Mouse (Mus musculus): Measurements from ENCODE around the gene Chchd6. TPM values are rescaled to one million over a fixed set of nuclear protein-coding genes. Genes with fewer than 3 reads are reported as not detected.
A peak's percentile ranks its signal among the peaks of the same experiment; 100 is the strongest.

The Chchd6 gene
- polyA plus RNA-seq, 1 experiment from 2014 or later, result 164 TPM

- Histone ChIP-seq H3K9me3 (ENCODE audit: control insufficient read depth, low read length) (no peaks in the 10 kb centered on the region), H3K9ac (replicated peaks; ENCODE audit: low read length) (no peak overlapping the region), H3K36me3 (ENCODE audit: control insufficient read depth, insufficient read depth, low read length) (no peaks in the 10 kb centered on the region), H3K27ac (replicated peaks; ENCODE audit: low read depth, low read length) (no peak overlapping the region), H3K4me1 (ENCODE audit: control insufficient read depth, insufficient read depth, low read length) (peaks cover 7% of the 10 kb centered on the region; the same call in 1 of the 2 replicates), H3K4me3 (replicated peaks; ENCODE audit: low read depth, low read length) (no peak overlapping the region), H3K27me3 (ENCODE audit: control insufficient read depth, insufficient read depth, low read length) (no peaks in the 10 kb centered on the region), H3K4me2 (ENCODE audit: low read length) (no peak overlapping the region)
- ATAC-seq (ENCODE audit: low FRiP score, low TSS enrichment) (no peak), DNase-seq (no peak)
- WGBS, result 86% methylated on average over 2 of the region's 2 CpGs
These were observed 137.9 kb downstream of the Chchd6 start for GRCm38 (mm10) chr6:89457601-89458000.

- no peaks in the 10 kb centered on the region for H3K36me3 ChIP-seq (ENCODE audit: control insufficient read depth, insufficient read depth, low read length)
- no peak overlapping the region for H3K27ac ChIP-seq (replicated peaks; ENCODE audit: low read depth, low read length)
- ATAC-seq (ENCODE audit: low FRiP score, low TSS enrichment), result no peak
- H3K9ac ChIP-seq (replicated peaks; ENCODE audit: low read length), result no peak overlapping the region
- WGBS, result 92% methylated on average over 1 of the region's 1 CpGs
- no peak overlapping the region for H3K4me2 ChIP-seq (ENCODE audit: low read length)
- no peak for DNase-seq
- no peaks in the 10 kb centered on the region for H3K27me3 ChIP-seq (ENCODE audit: control insufficient read depth, insufficient read depth, low read length)
- no peak overlapping the region for H3K4me3 ChIP-seq (replicated peaks; ENCODE audit: low read depth, low read length)
- peaks cover 7% of the 10 kb centered on the region; the same call in 1 of the 2 replicates for H3K4me1 ChIP-seq (ENCODE audit: control insufficient read depth, insufficient read depth, low read length)
- no peaks in the 10 kb centered on the region for H3K9me3 ChIP-seq (ENCODE audit: control insufficient read depth, low read length)
These were observed 139.0 kb downstream of the Chchd6 start for GRCm38 (mm10) chr6:89456409-89456961.

GRCm38 (mm10) chr6:89455523-89456000 is 139.9 kb downstream of the Chchd6 start:
- ATAC-seq (ENCODE audit: low FRiP score, low TSS enrichment) (no peak), DNase-seq (peak; percentile 43)
- H3K27me3 ChIP-seq (ENCODE audit: control insufficient read depth, insufficient read depth, low read length), result no peaks in the 10 kb centered on the region
- 77% methylated on average over 4 of the region's 4 CpGs for WGBS
- no peak overlapping the region for H3K9ac ChIP-seq (replicated peaks; ENCODE audit: low read length)
- H3K4me1 ChIP-seq (ENCODE audit: control insufficient read depth, insufficient read depth, low read length), result peaks cover 7% of the 10 kb centered on the region; the same call in 1 of the 2 replicates
- H3K27ac ChIP-seq (replicated peaks; ENCODE audit: low read depth, low read length), result no peak overlapping the region
- no peak overlapping the region for H3K4me3 ChIP-seq (replicated peaks; ENCODE audit: low read depth, low read length)
- no peaks in the 10 kb centered on the region for H3K9me3 ChIP-seq (ENCODE audit: control insufficient read depth, low read length)
- H3K36me3 ChIP-seq (ENCODE audit: control insufficient read depth, insufficient read depth, low read length), result no peaks in the 10 kb centered on the region
- H3K4me2 ChIP-seq (ENCODE audit: low read length), result no peak overlapping the region

GRCm38 (mm10) chr6:89454437-89454836 is 141.0 kb downstream of the Chchd6 start:
- ATAC-seq (ENCODE audit: low FRiP score, low TSS enrichment) (no peak), DNase-seq (no peak)
- H3K4me2 ChIP-seq (ENCODE audit: low read length), result no peak overlapping the region
- H3K4me1 ChIP-seq (ENCODE audit: control insufficient read depth, insufficient read depth, low read length), result peaks cover 7% of the 10 kb centered on the region; the same call in 1 of the 2 replicates
- H3K9ac ChIP-seq (replicated peaks; ENCODE audit: low read length), result no peak overlapping the region
- no peak overlapping the region for H3K27ac ChIP-seq (replicated peaks; ENCODE audit: low read depth, low read length)
- no peaks in the 10 kb centered on the region for H3K27me3 ChIP-seq (ENCODE audit: control insufficient read depth, insufficient read depth, low read length)
- H3K36me3 ChIP-seq (ENCODE audit: control insufficient read depth, insufficient read depth, low read length), result no peaks in the 10 kb centered on the region
- no peaks in the 10 kb centered on the region for H3K9me3 ChIP-seq (ENCODE audit: control insufficient read depth, low read length)
- H3K4me3 ChIP-seq (replicated peaks; ENCODE audit: low read depth, low read length), result no peak overlapping the region
- WGBS, result 83% methylated on average over 2 of the region's 2 CpGs

- H3K9ac ChIP-seq (replicated peaks; ENCODE audit: low read length), result no peak overlapping the region
- DNase-seq, result peak; percentile 43
- H3K4me2 ChIP-seq (ENCODE audit: low read length), result no peak overlapping the region
- no peaks in the 10 kb centered on the region for H3K9me3 ChIP-seq (ENCODE audit: control insufficient read depth, low read length)
- H3K4me1 ChIP-seq (ENCODE audit: control insufficient read depth, insufficient read depth, low read length), result peaks cover 9% of the 10 kb centered on the region; the same call in 1 of the 2 replicates
- H3K27me3 ChIP-seq (ENCODE audit: control insufficient read depth, insufficient read depth, low read length), result no peaks in the 10 kb centered on the region
- no peaks in the 10 kb centered on the region for H3K36me3 ChIP-seq (ENCODE audit: control insufficient read depth, insufficient read depth, low read length)
- peak overlapping the region; percentile 6; the same call in 1 of the 2 replicates for H3K27ac ChIP-seq (replicated peaks; ENCODE audit: low read depth, low read length)
- 61% methylated on average over 7 of the region's 7 CpGs for WGBS
- ATAC-seq (ENCODE audit: low FRiP score, low TSS enrichment), result no peak
- H3K4me3 ChIP-seq (replicated peaks; ENCODE audit: low read depth, low read length), result no peak overlapping the region
These were observed 142.3 kb downstream of the Chchd6 start for GRCm38 (mm10) chr6:89452976-89453674.

- H3K9ac ChIP-seq (replicated peaks; ENCODE audit: low read length), result no peak overlapping the region
- H3K4me2 ChIP-seq (ENCODE audit: low read length), result no peak overlapping the region
- peaks cover 9% of the 10 kb centered on the region; the same call in 1 of the 2 replicates for H3K4me1 ChIP-seq (ENCODE audit: control insufficient read depth, insufficient read depth, low read length)
- H3K36me3 ChIP-seq (ENCODE audit: control insufficient read depth, insufficient read depth, low read length), result no peaks in the 10 kb centered on the region
- 65% methylated on average over 6 of the region's 6 CpGs for WGBS
- no peaks in the 10 kb centered on the region for H3K9me3 ChIP-seq (ENCODE audit: control insufficient read depth, low read length)
- ATAC-seq (ENCODE audit: low FRiP score, low TSS enrichment) (no peak), DNase-seq (no peak)
- H3K27ac ChIP-seq (replicated peaks; ENCODE audit: low read depth, low read length), result no peak overlapping the region; the same call in 1 of the 2 replicates
- no peaks in the 10 kb centered on the region for H3K27me3 ChIP-seq (ENCODE audit: control insufficient read depth, insufficient read depth, low read length)
- no peak overlapping the region for H3K4me3 ChIP-seq (replicated peaks; ENCODE audit: low read depth, low read length)
These were observed 143.1 kb downstream of the Chchd6 start for GRCm38 (mm10) chr6:89452356-89452755.

- no peak for DNase-seq
- no peaks in the 10 kb centered on the region for H3K27me3 ChIP-seq (ENCODE audit: control insufficient read depth, insufficient read depth, low read length)
- no peaks in the 10 kb centered on the region for H3K36me3 ChIP-seq (ENCODE audit: control insufficient read depth, insufficient read depth, low read length)
- H3K4me1 ChIP-seq (ENCODE audit: control insufficient read depth, insufficient read depth, low read length), result peaks cover 5% of the 10 kb centered on the region; the same call in 1 of the 2 replicates
- H3K9me3 ChIP-seq (ENCODE audit: control insufficient read depth, low read length), result no peaks in the 10 kb centered on the region
- no peak overlapping the region for H3K4me3 ChIP-seq (replicated peaks; ENCODE audit: low read depth, low read length)
- no peak overlapping the region for H3K4me2 ChIP-seq (ENCODE audit: low read length)
- H3K9ac ChIP-seq (replicated peaks; ENCODE audit: low read length), result no peak overlapping the region
- 82% methylated on average over 3 of the region's 3 CpGs for WGBS
- H3K27ac ChIP-seq (replicated peaks; ENCODE audit: low read depth, low read length), result 0 out of 2 replicates have a peak overlapping the region, but pooled peaks have one; percentile 16
- no peak for ATAC-seq (ENCODE audit: low FRiP score, low TSS enrichment)
These were observed 146.7 kb downstream of the Chchd6 start for GRCm38 (mm10) chr6:89448736-89449135.

- H3K4me2 ChIP-seq (ENCODE audit: low read length), result no peak overlapping the region
- DNase-seq (peak; percentile 29), ATAC-seq (ENCODE audit: low FRiP score, low TSS enrichment) (no peak)
- H3K27me3 ChIP-seq (ENCODE audit: control insufficient read depth, insufficient read depth, low read length), result no peaks in the 10 kb centered on the region
- H3K27ac ChIP-seq (replicated peaks; ENCODE audit: low read depth, low read length), result no peak overlapping the region
- H3K4me3 ChIP-seq (replicated peaks; ENCODE audit: low read depth, low read length), result no peak overlapping the region
- 0 out of 2 replicates have a peak, but pooled peaks cover 4% of the 10 kb centered on the region for H3K4me1 ChIP-seq (ENCODE audit: control insufficient read depth, insufficient read depth, low read length)
- WGBS, result 43% methylated on average over 4 of the region's 4 CpGs
- no peaks in the 10 kb centered on the region for H3K9me3 ChIP-seq (ENCODE audit: control insufficient read depth, low read length)
- no peak overlapping the region for H3K9ac ChIP-seq (replicated peaks; ENCODE audit: low read length)
- H3K36me3 ChIP-seq (ENCODE audit: control insufficient read depth, insufficient read depth, low read length), result no peaks in the 10 kb centered on the region
These were observed 154.8 kb downstream of the Chchd6 start for GRCm38 (mm10) chr6:89440671-89441070.
